ENCODE assay signal across 17 mouse cellular contexts in genomic region chr13:46786836-46787235, GRCm38 (mm10).
"Had no signal": no experiment of that assay in that cellular context is flagged by ENCODE, and none has a peak within 500 bp of the region (broad histone marks: within the 10 kb centered on the region; RNA-seq: fewer than 3 reads in every experiment).

No protein-coding gene starts in this region.

- H3K27ac ChIP-seq: neural tube, embryonic 12.5 days; neural tube, embryonic 13.5 days; neural tube, embryonic 15.5 days; stomach, embryonic 15.5 days; stomach, postnatal 0 days had no signal

- H3K9ac ChIP-seq: neural tube, embryonic 12.5 days; neural tube, embryonic 13.5 days; neural tube, embryonic 15.5 days; stomach, embryonic 15.5 days had no signal

- H3K4me3 ChIP-seq: neural tube, embryonic 12.5 days; neural tube, embryonic 13.5 days; neural tube, embryonic 15.5 days; stomach, embryonic 15.5 days had no signal

- H3K4me2 ChIP-seq: neural tube, embryonic 12.5 days; neural tube, embryonic 13.5 days; neural tube, embryonic 15.5 days; stomach, embryonic 15.5 days had no signal

- H3K9me3 ChIP-seq: neural tube, embryonic 12.5 days; neural tube, embryonic 13.5 days; neural tube, embryonic 15.5 days; stomach, embryonic 15.5 days had no signal

- H3K27me3 ChIP-seq: neural tube, embryonic 12.5 days; neural tube, embryonic 13.5 days; neural tube, embryonic 15.5 days; stomach, embryonic 15.5 days had no signal

- DNase-seq: retina, postnatal 1 day; right cerebral cortex, adult 18-20 months; right cerebral cortex, postnatal 14 days; right cerebral cortex, postnatal 25 days; right cerebral cortex, postnatal 4 days; spleen, adult 18-20 months; thymus, adult 18-20 months; thymus, adult 2 months; thymus, postnatal 14 days; thymus, postnatal 25 days; thymus, postnatal 36 days; thymus, postnatal 4 days had no signal

- H3K4me1 ChIP-seq: neural tube, embryonic 12.5 days; neural tube, embryonic 13.5 days; neural tube, embryonic 15.5 days; stomach, embryonic 15.5 days had no signal
